Mouse (Mus musculus) left cerebral cortex, postnatal 36 days (tissue): ENCODE measurements around the gene Gm20479. TPM values are rescaled to one million over a fixed set of nuclear protein-coding genes. Genes with fewer than 3 reads are reported as not detected.
A peak's percentile ranks its signal among the peaks of the same experiment; 100 is the strongest.

Source experiments
- DNase-seq, 2 experiments: peaks; one replicate each; pipeline ENCODE4 v3.0.0; 2021 to 2022; ENCODE audit warnings: low spot score in 2 of 2, mixed read lengths in 1 of 2
- intact Hi-C: fragments of 180-260 bp; cut with DNase I; formaldehyde crosslinking; loops from one replicate; pipeline ENCODE4 v1.15.1; 2025
- total RNA-seq, 2 experiments: library from RNA; stranded (reverse); gene quantifications; 2 replicates each; pipeline ENCODE4 v1.2.3; 2021

Gm20479 gene
- total RNA-seq, 2 experiments from 2014 or later, result not detected

GRCm38 (mm10) chr7:27337175-27337853, 19.9 kb downstream of the Gm20479 start, which contains the start of gene Ltbp4:
TSS of gene Ltbp4 (minus strand) at chr7:27337692.
- DNase-seq, result no peak
- intact Hi-C loops, result loop anchor here (5.0 to 10.0 kb wide), 4 partner anchors 45 to 190 kb away; partner anchors contain the start of genes Blvrb, Sertad1 and Sptbn4

- intact Hi-C loops, result loop anchor here (5.0 to 10.0 kb wide), 4 partner anchors 46 to 191 kb away; partner anchors contain the start of genes Blvrb, Sertad1 and Sptbn4
- peak; percentile 89 to 91 for DNase-seq
These were observed 21.0 kb downstream of the Gm20479 start for GRCm38 (mm10) chr7:27335928-27336823.

GRCm38 (mm10) chr7:27335011-27335720, 22.1 kb downstream of the Gm20479 start:
- no peak for DNase-seq
- intact Hi-C loops, result loop anchor here (5.0 to 10.0 kb wide), 4 partner anchors 47 to 192 kb away; partner anchors contain the start of genes Blvrb, Sertad1 and Sptbn4

- intact Hi-C loops, result loop anchor here (10.0 kb wide), 1 partner anchor 150 kb away; the partner anchor contains the start of gene Sertad1
- DNase-seq, result no peak
These were observed 22.8 kb downstream of the Gm20479 start for GRCm38 (mm10) chr7:27334405-27334911.

GRCm38 (mm10) chr7:27333316-27333941, 23.8 kb downstream of the Gm20479 start:
- DNase-seq, result no peak
- intact Hi-C loops, result loop anchor here (1.0 to 10.0 kb wide), 2 partner anchors 34 to 151 kb away; partner anchors contain the start of gene Sertad1

- intact Hi-C loops, result loop anchor here (1.0 to 10.0 kb wide), 2 partner anchors 35 to 152 kb away; partner anchors contain the start of gene Sertad1
- peak; percentile 68 to 83 for DNase-seq
These were observed 24.6 kb downstream of the Gm20479 start for GRCm38 (mm10) chr7:27332353-27333199.

- DNase-seq, result no peak
- intact Hi-C loops, result loop anchor here (10.0 kb wide), 1 partner anchor 153 kb away; the partner anchor contains the start of gene Sertad1
These were observed 25.4 kb downstream of the Gm20479 start for GRCm38 (mm10) chr7:27331854-27332253.

GRCm38 (mm10) chr7:27331541-27331851, 25.7 kb downstream of the Gm20479 start:
- peak in 1 of 2 experiments; percentile 42 for DNase-seq
- intact Hi-C loops, result loop anchor here (10.0 kb wide), 1 partner anchor 153 kb away; the partner anchor contains the start of gene Sertad1

- intact Hi-C loops, result loop anchor here (10.0 kb wide), 1 partner anchor 154 kb away; the partner anchor contains the start of gene Sertad1
These were observed 26.3 kb downstream of the Gm20479 start for GRCm38 (mm10) chr7:27330709-27331540.

GRCm38 (mm10) chr7:27329981-27330380, 27.2 kb downstream of the Gm20479 start:
- intact Hi-C loops, result loop anchor here (1.0 to 10.0 kb wide), 2 partner anchors 28 to 155 kb away; partner anchors contain the start of gene Sertad1
- DNase-seq, result no peak

More at GRCm38 (mm10) chr7:27330709-27331540, 26.3 kb downstream of the Gm20479 start:
- DNase-seq, result peak in 1 of 2 experiments; percentile 52

- DNase-seq, result peak; percentile 67 to 73
- intact Hi-C loops, result loop anchor here (1.0 kb wide), 1 partner anchor 27 kb away; no protein-coding TSS in a partner anchor
These were observed 27.8 kb downstream of the Gm20479 start for GRCm38 (mm10) chr7:27329326-27329947.

GRCm38 (mm10) chr7:27328648-27329047, 28.6 kb downstream of the Gm20479 start:
- DNase-seq, result no peak
- intact Hi-C loops, result loop anchor here (1.0 kb wide), 1 partner anchor 26 kb away; no protein-coding TSS in a partner anchor

GRCm38 (mm10) chr7:27328161-27328560, 29.1 kb downstream of the Gm20479 start:
- intact Hi-C loops, result no loop called here
- DNase-seq, result no peak

GRCm38 (mm10) chr7:27327500-27327899, 29.7 kb downstream of the Gm20479 start:
- DNase-seq, result no peak
- intact Hi-C loops, result no loop called here

GRCm38 (mm10) chr7:27326101-27326880, 30.9 kb downstream of the Gm20479 start:
- intact Hi-C loops, result no loop called here
- no peak for DNase-seq
